In the genomic region with DNA sequence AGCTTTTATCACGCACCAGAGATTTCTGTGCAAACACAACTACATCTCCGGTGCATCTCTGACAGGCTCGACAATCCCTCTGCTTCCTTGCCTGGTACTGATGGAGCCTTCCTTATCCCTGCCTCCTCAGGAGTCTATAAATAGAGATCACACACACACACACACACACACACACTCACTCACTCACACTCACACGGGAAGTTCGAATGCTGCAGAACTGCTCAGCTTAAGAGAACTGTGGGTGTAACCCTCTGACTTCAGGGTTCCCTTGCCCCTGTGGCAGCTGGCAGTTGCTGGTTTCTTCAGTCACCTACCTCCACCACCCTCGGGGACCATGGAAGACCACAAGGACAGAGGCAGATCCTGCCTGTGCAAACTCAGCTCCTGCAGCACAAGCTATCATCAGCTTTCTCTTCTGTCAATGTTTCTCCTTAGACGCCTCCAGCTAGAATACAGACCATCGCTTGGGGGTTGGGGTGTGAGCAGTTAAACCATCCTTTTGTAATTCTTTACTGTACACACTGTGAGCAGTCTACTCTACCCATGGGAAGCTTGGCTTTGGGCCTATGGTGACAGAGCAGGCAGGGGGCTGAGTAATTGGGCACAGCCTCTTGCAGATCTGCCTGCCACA, we compare ENCODE assay signal across 10 mouse cellular contexts.
DNase-seq lines count a peak whose midpoint lies in the region; ATAC-seq and TF ChIP-seq lines count a peak whose summit lies in the region.
"Had no signal": no experiment of that assay in that cellular context is flagged by ENCODE, and none has a peak within 500 bp of the region (broad histone marks: within the 10 kb centered on the region; RNA-seq: fewer than 3 reads in every experiment).

No protein-coding gene starts in this region.

- no peak for TF ChIP-seq CTCF in liver, postnatal 0 days (IDR thresholded peaks at IDR 0.05; ENCODE audit: low read depth)

- WGBS in liver, embryonic 15.5 days (ENCODE audit: insufficient replicate concordance) = 47% methylated on average over 8 of the region's 8 CpGs
- WGBS in liver, postnatal 0 days (ENCODE audit: insufficient replicate concordance) = 49% methylated on average over 8 of the region's 8 CpGs
- WGBS in forebrain, embryonic 15.5 days = 48% methylated on average over 8 of the region's 8 CpGs

- H3K27me3 ChIP-seq in liver, embryonic 15.5 days = no peaks in the 10 kb centered on the region; the same call in 1 of the 2 replicates
- H3K27me3 ChIP-seq in liver, postnatal 0 days (ENCODE audit: insufficient read depth, low read length) = no peaks in the 10 kb centered on the region
- H3K27me3 ChIP-seq in forebrain, embryonic 15.5 days = no peaks in the 10 kb centered on the region

- H3K27ac ChIP-seq in liver, embryonic 15.5 days (replicated peaks) = 0 out of 2 replicates have a peak overlapping the region, but pooled peaks have one; percentile 48
- no peak overlapping the region for H3K27ac ChIP-seq in liver, postnatal 0 days (ENCODE audit: low read depth)
- peak overlapping the region; percentile 77 for H3K27ac ChIP-seq in forebrain, embryonic 15.5 days (replicated peaks)

- no peaks in the 10 kb centered on the region for H3K36me3 ChIP-seq in liver, embryonic 15.5 days (replicated peaks)
- H3K36me3 ChIP-seq in liver, postnatal 0 days (replicated peaks; ENCODE audit: insufficient read depth, low read length) = no peaks in the 10 kb centered on the region
- no peaks in the 10 kb centered on the region for H3K36me3 ChIP-seq in forebrain, embryonic 15.5 days

- H3K4me1 ChIP-seq in liver, embryonic 15.5 days (replicated peaks) = peaks cover 54% of the 10 kb centered on the region
- H3K4me1 ChIP-seq in liver, postnatal 0 days (ENCODE audit: insufficient read depth) = no peaks in the 10 kb centered on the region
- H3K4me1 ChIP-seq in forebrain, embryonic 15.5 days = peaks cover 38% of the 10 kb centered on the region

- no peak for TF ChIP-seq EP300 in liver, postnatal 0 days (IDR thresholded peaks at IDR 0.05; ENCODE audit: low read depth)

- no peak overlapping the region for H3K9ac ChIP-seq in liver, embryonic 15.5 days
- no peak overlapping the region for H3K9ac ChIP-seq in liver, postnatal 0 days (replicated peaks)
- H3K9ac ChIP-seq in forebrain, embryonic 15.5 days (replicated peaks) = no peak overlapping the region

- no peak overlapping the region for H3K4me2 ChIP-seq in liver, embryonic 15.5 days
- H3K4me2 ChIP-seq in liver, postnatal 0 days (ENCODE audit: low read depth, low read length) = no peak overlapping the region
- no peak overlapping the region for H3K4me2 ChIP-seq in forebrain, embryonic 15.5 days (replicated peaks)

- DNase-seq in liver, postnatal 0 days = no peak
- DNase-seq in left cerebral cortex, adult 18-20 months (ENCODE audit: low spot score in 2 of 2) = peak; percentile 31 to 61
- peak; percentile 54 to 63 for DNase-seq in right cerebral cortex, postnatal 36 days (ENCODE audit: low spot score in 2 of 2)
- DNase-seq in spleen, adult 12 weeks (ENCODE audit: low spot score) = no peak
- no peak for DNase-seq in spleen, adult 18-20 months
- DNase-seq in adrenal gland, adult (ENCODE audit: inconsistent age in 2 of 2, low spot score in 1 of 2) = no peak
- DNase-seq: cerebellum, adult 8-10 months; gastrocnemius, postnatal 25 days had no signal

- H3K4me3 ChIP-seq in liver, embryonic 15.5 days (replicated peaks) = no peak overlapping the region
- H3K4me3 ChIP-seq in liver, postnatal 0 days (ENCODE audit: low read depth, low read length) = no peak overlapping the region
- no peak overlapping the region for H3K4me3 ChIP-seq in forebrain, embryonic 15.5 days

- no peaks in the 10 kb centered on the region for H3K9me3 ChIP-seq in liver, embryonic 15.5 days (replicated peaks)
- H3K9me3 ChIP-seq in liver, postnatal 0 days (ENCODE audit: low read length) = no peaks in the 10 kb centered on the region
- H3K9me3 ChIP-seq in forebrain, embryonic 15.5 days = no peaks in the 10 kb centered on the region

- no peak for ATAC-seq in liver, embryonic 15.5 days (ENCODE audit: insufficient read depth)
- no peak for ATAC-seq in liver, postnatal 0 days
- ATAC-seq in forebrain, embryonic 15.5 days (replicated peaks) = no peak

Comparison
In these comparisons a context has a peak if more than half of its experiments do, and no peak if none do; other contexts are left out.
1. DNase-seq: peak in left cerebral cortex, adult 18-20 months (2 of 2) and right cerebral cortex, postnatal 36 days (2 of 2); none in liver, postnatal 0 days (single experiment), spleen, adult 12 weeks (single experiment), spleen, adult 18-20 months (0 of 2) and adrenal gland, adult (0 of 2).